Mouse (Mus musculus): ENCODE data around the gene G0s2. TPM values are rescaled to one million over a fixed set of nuclear protein-coding genes. Genes with fewer than 3 reads are reported as not detected.
A peak's percentile ranks its signal among the peaks of the same experiment; 100 is the strongest.

Gene G0s2
- polyA plus RNA-seq, 2 experiments from 2014 or later = 0.61 to 0.78 TPM

DNA sequence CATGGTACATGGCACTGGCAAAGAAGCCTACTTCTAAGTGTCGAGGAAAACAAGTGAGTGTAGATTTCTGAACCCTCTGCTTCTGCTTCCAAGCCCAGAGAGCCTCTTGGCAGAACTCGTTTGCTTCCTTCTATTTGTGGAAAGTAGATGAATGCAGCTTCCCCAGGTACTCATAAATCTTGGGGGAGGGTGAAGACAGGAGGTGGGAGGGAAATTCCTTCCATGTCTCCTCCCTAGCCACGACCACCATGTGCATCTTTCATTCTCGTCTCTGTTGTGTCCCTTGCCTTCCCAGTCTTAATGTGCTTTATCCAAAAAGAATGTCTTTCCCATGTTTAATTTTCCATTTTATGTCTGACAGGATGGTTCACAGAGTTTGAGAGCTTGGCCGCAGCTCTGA is 20.4 kb downstream of the G0s2 start:
- ATAC-seq = no peak

- no peak for ATAC-seq
Measured at GRCm38 (mm10) chr1:193251386-193251785, 21.6 kb downstream of the G0s2 start.

DNA sequence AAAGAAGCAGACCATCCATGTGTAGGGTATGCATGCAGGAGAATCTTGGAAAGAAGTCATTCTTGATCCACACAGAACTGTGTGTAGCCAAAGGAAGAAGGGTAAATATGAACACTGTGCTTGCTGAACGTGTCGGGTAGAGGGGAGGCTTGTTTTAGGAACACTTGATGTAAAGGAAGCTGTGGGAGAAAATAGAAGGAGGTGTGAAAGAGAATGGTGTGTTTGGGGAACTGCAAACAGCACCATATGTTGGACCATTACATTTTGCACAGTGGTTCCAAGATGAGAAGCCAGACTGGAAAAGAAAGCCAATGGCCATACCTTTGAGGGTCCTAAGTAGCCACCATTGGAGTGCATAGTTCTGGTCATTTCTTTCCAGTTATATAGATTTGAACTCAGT is 23.0 kb downstream of the G0s2 start:
- ATAC-seq = no peak

DNA sequence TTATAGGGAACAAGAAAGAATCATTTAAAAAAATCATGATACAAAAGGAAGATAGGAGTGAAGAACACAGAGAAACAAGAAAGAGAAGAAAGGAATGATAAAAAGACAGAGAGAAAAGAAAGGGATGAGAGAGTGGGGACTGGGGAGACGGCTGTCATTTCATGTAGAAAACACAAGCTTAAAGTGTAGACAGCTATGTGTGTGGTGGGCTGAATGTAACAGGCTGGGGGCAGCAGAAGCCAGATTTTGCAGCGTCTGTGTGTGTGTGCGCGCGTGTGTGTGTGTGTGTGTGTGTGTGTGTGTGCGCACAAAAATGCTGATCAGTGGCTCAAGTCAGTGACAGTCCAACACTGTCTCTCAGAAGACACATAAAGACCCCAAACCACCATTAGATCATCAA is 28.8 kb downstream of the G0s2 start:
- ATAC-seq = no peak

DNA sequence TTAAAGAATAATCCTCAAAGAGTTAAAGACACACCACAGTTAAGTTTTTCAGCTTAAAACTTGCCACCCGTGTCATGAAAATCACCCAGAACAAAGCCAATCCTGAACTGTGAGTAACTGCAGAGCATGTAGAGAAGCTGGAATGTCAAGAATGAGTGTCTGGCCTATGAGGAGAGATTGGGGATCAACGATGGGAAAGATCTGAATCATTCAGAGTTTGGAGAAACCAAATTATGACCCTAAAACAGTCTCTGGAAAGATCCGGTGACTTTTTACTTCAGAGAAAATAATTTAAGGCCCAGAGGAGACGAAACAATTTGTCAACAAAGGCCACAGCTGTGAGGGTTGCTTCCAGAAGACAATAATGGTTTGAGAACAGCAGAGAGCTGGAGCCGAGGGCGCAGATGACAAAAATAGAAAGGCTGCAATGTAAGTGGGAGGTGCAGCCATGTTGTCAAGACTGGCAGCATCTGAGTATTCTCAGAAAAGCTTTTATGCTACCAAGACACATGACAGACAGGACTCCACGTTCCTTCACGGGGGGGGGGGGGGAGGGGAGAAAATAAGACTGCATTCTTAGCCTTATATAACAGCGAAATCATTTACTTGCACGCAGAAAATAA is 29.3 kb downstream of the G0s2 start:
- ATAC-seq = no peak

DNA sequence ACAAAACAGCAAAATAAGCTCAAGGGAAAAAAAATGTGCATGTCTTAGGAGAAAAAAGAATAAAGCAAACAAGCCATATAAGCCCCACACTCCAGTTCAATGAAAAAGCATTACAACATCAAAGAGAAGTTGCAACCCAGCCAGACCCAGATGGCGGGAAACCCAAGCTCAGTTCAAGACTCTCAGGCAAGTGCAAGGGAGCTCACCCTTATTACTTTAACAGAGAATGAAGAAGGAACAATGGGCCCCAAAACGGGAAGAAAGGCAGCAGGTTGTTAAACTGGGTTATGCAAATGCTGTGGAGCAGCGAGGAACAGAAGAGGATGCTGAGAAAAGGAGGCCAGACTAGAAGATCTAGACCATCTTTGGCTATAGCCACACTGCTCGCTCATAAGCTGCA is 30.2 kb downstream of the G0s2 start:
- ATAC-seq = no peak

DNA sequence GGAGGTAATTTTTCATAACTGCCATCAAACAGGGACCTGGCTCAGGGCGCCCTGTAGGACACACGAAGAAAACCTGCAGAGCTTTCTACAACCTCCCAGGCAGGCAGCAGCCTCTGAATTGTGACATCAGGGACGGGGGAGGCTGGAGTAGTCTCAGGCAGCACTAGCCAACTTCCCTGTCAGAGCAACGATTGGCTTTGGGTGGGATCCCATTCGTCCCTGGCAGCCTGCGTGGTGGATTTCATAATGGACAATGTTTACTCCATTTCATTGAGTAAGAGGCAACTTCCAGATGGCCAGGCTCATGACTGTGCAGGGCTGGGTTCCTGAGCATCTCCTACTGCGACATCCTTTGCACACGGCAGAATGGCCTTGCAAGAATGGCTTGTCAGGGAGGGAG is 30.8 kb downstream of the G0s2 start:
- ATAC-seq = no peak

DNA sequence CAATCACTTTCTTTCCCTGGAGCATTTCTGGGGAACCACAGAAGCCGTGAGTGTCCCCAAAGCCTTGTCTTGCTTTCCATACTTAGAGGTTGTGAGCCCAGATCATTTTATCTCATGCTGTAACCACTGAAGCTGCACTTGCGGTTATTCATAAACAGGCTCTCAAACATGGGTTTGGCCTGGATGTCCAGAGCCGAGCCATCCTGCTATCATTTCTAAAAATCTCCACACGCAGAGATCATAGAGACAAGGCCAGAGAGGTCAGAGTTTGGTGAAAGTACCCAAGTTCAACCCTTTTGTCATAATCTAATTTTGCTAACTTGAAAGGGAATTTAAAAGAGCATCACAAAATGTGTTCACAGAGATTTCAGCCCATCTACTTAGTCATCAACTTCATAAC is 31.6 kb downstream of the G0s2 start:
- no peak for ATAC-seq

- no peak for ATAC-seq
Measured at GRCm38 (mm10) chr1:193238426-193238825, 34.6 kb downstream of the G0s2 start.

DNA sequence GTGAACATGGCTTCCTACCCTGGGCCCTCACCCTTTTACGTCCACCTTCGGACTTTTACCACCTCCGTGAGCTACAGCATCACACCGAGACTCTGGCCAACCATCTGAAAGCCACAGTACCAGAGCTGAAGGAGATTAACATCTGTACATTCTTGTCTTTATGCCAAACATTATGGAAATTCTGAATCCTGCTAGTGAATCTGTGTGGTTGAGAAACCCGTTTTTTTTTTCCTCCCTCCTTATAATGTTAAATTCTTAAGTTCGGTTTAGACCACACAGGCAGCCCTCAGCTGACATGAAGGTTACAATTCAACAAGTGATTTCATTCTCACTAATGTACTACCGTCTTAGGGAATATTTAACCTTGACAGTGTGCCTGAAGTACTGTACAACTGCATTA is 38.1 kb downstream of the G0s2 start:
- no peak for ATAC-seq

DNA sequence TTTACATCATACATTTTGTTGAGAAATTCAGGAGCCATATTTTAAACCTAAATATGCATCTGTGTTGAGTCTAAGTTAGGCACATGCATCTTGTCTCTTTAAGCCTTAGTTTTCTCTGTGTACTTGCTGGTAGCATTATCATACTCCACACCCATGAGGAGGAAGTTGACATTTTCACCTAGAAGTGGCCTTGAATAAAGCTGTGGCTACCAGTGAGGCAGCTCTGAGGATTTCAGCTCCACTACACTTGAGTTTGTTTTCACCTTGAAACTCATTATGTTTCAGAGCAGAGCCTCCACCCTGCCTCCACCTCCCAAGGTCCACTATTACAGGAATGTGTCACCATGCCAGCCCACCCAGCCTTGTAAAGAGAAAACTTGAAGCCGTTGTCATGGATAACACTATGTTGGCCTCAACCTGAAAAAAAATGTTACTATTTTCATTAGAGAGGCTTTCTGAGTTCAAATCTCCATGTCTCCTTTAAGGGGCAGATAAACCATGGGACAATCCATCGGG is 38.8 kb downstream of the G0s2 start:
- no peak for ATAC-seq

- ATAC-seq = no peak
Measured at GRCm38 (mm10) chr1:193232732-193233131, 40.3 kb downstream of the G0s2 start.

- no peak for ATAC-seq
Measured at GRCm38 (mm10) chr1:193230935-193231334, 42.1 kb downstream of the G0s2 start.

- ATAC-seq = no peak
Measured at GRCm38 (mm10) chr1:193230531-193230930, 42.5 kb downstream of the G0s2 start.

GRCm38 (mm10) chr1:193229570-193229969 is 43.4 kb downstream of the G0s2 start:
- ATAC-seq = no peak

- ATAC-seq = no peak
Measured at GRCm38 (mm10) chr1:193227537-193227936, 45.5 kb downstream of the G0s2 start.

GRCm38 (mm10) chr1:193226724-193227522 is 46.1 kb downstream of the G0s2 start:
- ATAC-seq = no peak

DNA sequence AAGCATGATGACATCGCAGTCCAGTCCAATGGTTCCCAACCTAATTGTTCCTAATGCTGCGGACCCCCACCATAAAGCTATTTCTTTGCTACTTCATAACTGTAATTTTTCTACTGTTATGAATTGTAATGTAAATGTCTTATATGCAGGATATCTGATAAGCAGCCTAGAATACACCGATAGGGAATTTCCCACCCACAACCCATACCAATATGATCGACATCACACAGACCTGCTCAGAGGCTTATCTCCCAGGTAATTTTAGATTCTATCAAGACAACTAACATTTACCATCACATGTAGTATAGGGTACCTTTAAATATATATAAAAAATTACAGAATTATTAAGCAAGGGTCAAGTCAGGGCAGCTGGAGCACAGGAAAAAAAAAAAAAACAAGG is 46.9 kb downstream of the G0s2 start:
- peak; percentile 73 for ATAC-seq

DNA sequence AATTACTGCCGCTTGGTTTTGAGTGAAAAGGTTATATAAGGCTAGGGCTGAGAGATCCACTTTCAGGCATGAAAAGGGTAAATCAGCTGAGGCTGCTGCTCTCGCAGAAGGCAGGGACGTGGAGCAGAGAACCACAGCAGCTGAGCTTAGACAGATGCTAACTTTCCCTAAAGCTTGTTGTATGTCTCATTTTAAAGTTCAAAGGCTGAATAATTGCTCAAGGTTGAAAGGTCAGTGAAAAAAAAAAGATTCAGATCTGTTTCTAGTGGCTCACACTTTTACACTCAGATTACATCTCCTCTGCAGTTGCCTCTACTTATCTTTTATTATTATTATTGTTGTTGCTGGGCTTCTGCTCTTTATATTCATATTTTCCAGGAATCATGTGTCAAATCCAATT is 47.5 kb downstream of the G0s2 start:
- ATAC-seq = peak; percentile 30

Other genes starting within 250 kb of the G0s2 start
- gene Syt14, start 237.4 kb downstream of the G0s2 start, polyA plus RNA-seq (2017; shearing (Covaris generic)) = under 1 TPM; 0.12 to 0.25 TPM
- gene Diexf, start 142.9 kb downstream of the G0s2 start, polyA plus RNA-seq (2017; shearing (Covaris generic)) = 1 to 10 TPM; 6.8 to 7.1 TPM
- gene Irf6, start 120.1 kb downstream of the G0s2 start, polyA plus RNA-seq (2017; shearing (Covaris generic)) = 1 to 10 TPM; 3.5 to 5.9 TPM
- gene A130010J15Rik, start 105.2 kb downstream of the G0s2 start, polyA plus RNA-seq (2017; shearing (Covaris generic)) = 10 to 100 TPM in 1 of 2 experiments, 1 to 10 TPM in 1; 9.8 to 16.4 TPM
- 100 to 1,000 TPM; 269 to 282 TPM for gene Traf3ip3, start 71.5 kb downstream of the G0s2 start, polyA plus RNA-seq (2017; shearing (Covaris generic))
- gene Lamb3, start 65.5 kb downstream of the G0s2 start, polyA plus RNA-seq (2017; shearing (Covaris generic)) = 10 to 100 TPM; 17.1 to 18.9 TPM
- 100 to 1,000 TPM; 194 to 217 TPM for gene Hsd11b1, start 9.1 kb downstream of the G0s2 start, polyA plus RNA-seq (2017; shearing (Covaris generic))
- gene Camk1g, start 97.1 kb upstream of the G0s2 start, polyA plus RNA-seq (2017; shearing (Covaris generic)) = not detected